Mouse (Mus musculus): Measurements from ENCODE around the gene Zbtb6. TPM values are rescaled to one million over a fixed set of nuclear protein-coding genes. Genes with fewer than 3 reads are reported as not detected.

The Zbtb6 gene
- polyA plus RNA-seq, 1 experiment from 2014 or later = 8.0 TPM

DNA sequence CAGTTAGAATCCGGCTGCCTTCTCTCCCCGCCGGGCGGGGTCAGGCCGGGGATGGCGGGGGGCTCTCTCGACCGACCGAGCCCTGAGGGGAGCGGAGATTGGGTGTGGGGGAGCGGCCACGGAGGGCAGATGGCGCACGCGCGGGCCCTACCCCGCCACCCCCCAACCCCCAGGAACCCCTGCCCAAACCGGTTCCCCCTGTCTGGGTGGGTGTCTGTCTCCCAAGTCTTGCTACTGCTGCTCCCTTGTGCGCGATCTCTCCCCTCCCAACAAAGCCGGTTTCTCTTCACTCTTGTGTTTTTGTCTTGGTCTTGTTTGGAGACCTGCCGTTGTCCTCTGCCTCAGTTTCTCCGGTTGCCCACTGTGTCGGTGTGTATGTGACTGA is 9.4 kb upstream of the Zbtb6 start:
- H3K4me3 ChIP-seq (ENCODE audit: low read length) = peak overlapping the region; percentile 99
- ATAC-seq (ENCODE audit: low read depth) = peak; percentile 90
- H3K4me2 ChIP-seq (ENCODE audit: low read depth, low read length) = peak overlapping the region; percentile 85
- H3K9me3 ChIP-seq (ENCODE audit: control insufficient read depth, low read length) = no peaks in the 10 kb centered on the region
- H3K27me3 ChIP-seq (ENCODE audit: control insufficient read depth, insufficient read depth, low read depth, low read length) = no peaks in the 10 kb centered on the region
- peak overlapping the region; percentile 88 for H3K27ac ChIP-seq (ENCODE audit: low read length)
- H3K9ac ChIP-seq (ENCODE audit: low read length) = peak overlapping the region; percentile 96
- H3K36me3 ChIP-seq (ENCODE audit: control insufficient read depth, insufficient read depth, low read length) = no peaks in the 10 kb centered on the region
- WGBS = 0% methylated on average over 18 of the region's 24 CpGs
- H3K4me1 ChIP-seq (replicated peaks; ENCODE audit: control insufficient read depth, insufficient read depth, low read length) = peaks cover 9% of the 10 kb centered on the region

GRCm38 (mm10) chr2:37451667-37452375 is 8.8 kb upstream of the Zbtb6 start:
- no peaks in the 10 kb centered on the region for H3K27me3 ChIP-seq (ENCODE audit: control insufficient read depth, insufficient read depth, low read depth, low read length)
- H3K27ac ChIP-seq (ENCODE audit: low read length) = peak overlapping the region; percentile 88
- peaks cover 9% of the 10 kb centered on the region for H3K4me1 ChIP-seq (replicated peaks; ENCODE audit: control insufficient read depth, insufficient read depth, low read length)
- H3K9me3 ChIP-seq (ENCODE audit: control insufficient read depth, low read length) = no peaks in the 10 kb centered on the region
- WGBS = 8% methylated on average over 33 of the region's 44 CpGs
- H3K4me3 ChIP-seq (ENCODE audit: low read length) = peak overlapping the region; percentile 99
- H3K9ac ChIP-seq (ENCODE audit: low read length) = peak overlapping the region; percentile 96
- peak; percentile 99 for ATAC-seq (ENCODE audit: low read depth)
- no peaks in the 10 kb centered on the region for H3K36me3 ChIP-seq (ENCODE audit: control insufficient read depth, insufficient read depth, low read length)
- H3K4me2 ChIP-seq (ENCODE audit: low read depth, low read length) = peak overlapping the region; percentile 85

DNA sequence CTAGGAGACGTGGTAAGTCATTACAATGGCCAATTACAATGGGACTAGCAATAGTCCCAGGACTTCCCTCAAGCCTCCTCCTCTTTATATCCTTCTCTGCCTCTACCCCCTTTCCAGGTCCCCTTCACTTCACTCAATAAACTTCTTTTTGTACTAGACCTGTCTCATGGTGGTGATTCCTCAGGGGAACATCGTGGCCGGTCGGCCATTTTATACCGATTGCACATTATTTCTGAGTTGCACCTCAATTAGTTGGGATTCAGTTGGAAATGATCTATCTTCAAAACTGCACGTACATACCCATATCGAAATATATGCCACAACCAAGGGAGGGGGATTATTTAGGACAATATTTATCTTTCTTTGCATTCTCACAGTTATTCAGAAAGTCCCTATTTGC is 11.4 kb downstream of the Zbtb6 start:
- Histone ChIP-seq H3K4me1 (replicated peaks; ENCODE audit: control insufficient read depth, insufficient read depth, low read length) (peaks cover 9% of the 10 kb centered on the region), H3K9me3 (ENCODE audit: control insufficient read depth, low read length) (no peaks in the 10 kb centered on the region), H3K27me3 (ENCODE audit: control insufficient read depth, insufficient read depth, low read depth, low read length) (no peaks in the 10 kb centered on the region), H3K27ac (ENCODE audit: low read length) (peak overlapping the region; percentile 90), H3K4me3 (ENCODE audit: low read length) (peak overlapping the region; percentile 85), H3K4me2 (ENCODE audit: low read depth, low read length) (peak overlapping the region; percentile 86), H3K9ac (ENCODE audit: low read length) (peak overlapping the region; percentile 85), H3K36me3 (ENCODE audit: control insufficient read depth, insufficient read depth, low read length) (peaks cover 9% of the 10 kb centered on the region)
- peak; percentile 23; the same call in 1 of the 2 replicates for ATAC-seq (ENCODE audit: low read depth)
- WGBS = 23% methylated on average over 7 of the region's 7 CpGs

- H3K27ac ChIP-seq (ENCODE audit: low read length) = peak overlapping the region; percentile 90
- peak overlapping the region; percentile 85 for H3K9ac ChIP-seq (ENCODE audit: low read length)
- WGBS = 0% methylated on average over 38 of the region's 38 CpGs
- H3K9me3 ChIP-seq (ENCODE audit: control insufficient read depth, low read length) = no peaks in the 10 kb centered on the region
- peak; percentile 96 for ATAC-seq (ENCODE audit: low read depth)
- peaks cover 7% of the 10 kb centered on the region for H3K36me3 ChIP-seq (ENCODE audit: control insufficient read depth, insufficient read depth, low read length)
- peak overlapping the region; percentile 85 for H3K4me3 ChIP-seq (ENCODE audit: low read length)
- no peaks in the 10 kb centered on the region for H3K27me3 ChIP-seq (ENCODE audit: control insufficient read depth, insufficient read depth, low read depth, low read length)
- peaks cover 9% of the 10 kb centered on the region for H3K4me1 ChIP-seq (replicated peaks; ENCODE audit: control insufficient read depth, insufficient read depth, low read length)
- peak overlapping the region; percentile 86 for H3K4me2 ChIP-seq (ENCODE audit: low read depth, low read length)
Measured at GRCm38 (mm10) chr2:37430593-37431464, 12.1 kb downstream of the Zbtb6 start.

DNA sequence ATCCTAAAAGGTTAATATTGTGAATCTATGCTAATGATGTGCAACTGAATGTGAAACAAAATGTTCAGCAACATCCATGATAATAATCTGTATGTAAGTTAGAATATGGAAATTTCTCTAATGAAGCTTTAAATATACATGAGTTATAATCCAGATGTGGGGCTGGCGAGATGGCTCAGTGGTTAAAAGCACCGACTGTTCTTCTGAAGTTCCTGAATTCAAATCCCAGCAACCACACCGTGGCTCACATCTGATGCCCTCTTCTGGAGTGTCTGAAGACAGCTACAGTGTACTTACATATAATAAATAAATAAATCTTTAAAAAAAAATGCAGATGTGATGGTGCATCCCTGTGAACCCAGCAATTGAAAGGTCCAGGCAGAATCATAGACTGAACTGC is 19.3 kb downstream of the Zbtb6 start:
- WGBS = 61% methylated on average over 3 of the region's 3 CpGs
- H3K4me1 ChIP-seq (replicated peaks; ENCODE audit: control insufficient read depth, insufficient read depth, low read length) = 0 out of 2 replicates have a peak, but pooled peaks cover 2% of the 10 kb centered on the region
- H3K9ac ChIP-seq (ENCODE audit: low read length) = no peak overlapping the region
- no peak overlapping the region for H3K27ac ChIP-seq (ENCODE audit: low read length)
- H3K9me3 ChIP-seq (ENCODE audit: control insufficient read depth, low read length) = no peaks in the 10 kb centered on the region
- no peak overlapping the region for H3K4me3 ChIP-seq (ENCODE audit: low read length)
- H3K4me2 ChIP-seq (ENCODE audit: low read depth, low read length) = no peak overlapping the region
- no peak for ATAC-seq (ENCODE audit: low read depth)
- peaks cover 3% of the 10 kb centered on the region; the same call in 1 of the 2 replicates for H3K36me3 ChIP-seq (ENCODE audit: control insufficient read depth, insufficient read depth, low read length)
- H3K27me3 ChIP-seq (ENCODE audit: control insufficient read depth, insufficient read depth, low read depth, low read length) = no peaks in the 10 kb centered on the region

GRCm38 (mm10) chr2:37422306-37423304 is 20.4 kb downstream of the Zbtb6 start, which contains the start of gene Rc3h2:
Gene Rc3h2, minus strand, starts transcription at chr2:37422903.
- Histone ChIP-seq H3K9me3 (ENCODE audit: control insufficient read depth, low read length) (no peaks in the 10 kb centered on the region), H3K9ac (ENCODE audit: low read length) (peak within 1 kb of the TSS; percentile 100), H3K36me3 (ENCODE audit: control insufficient read depth, insufficient read depth, low read length) (0 out of 2 replicates have a peak, but pooled peaks cover 3% of the 10 kb centered on the region), H3K4me3 (ENCODE audit: low read length) (peak within 1 kb of the TSS; percentile 97), H3K4me1 (replicated peaks; ENCODE audit: control insufficient read depth, insufficient read depth, low read length) (0 out of 2 replicates have a peak, but pooled peaks cover 2% of the 10 kb centered on the region), H3K4me2 (ENCODE audit: low read depth, low read length) (peak within 1 kb of the TSS; percentile 84), H3K27ac (ENCODE audit: low read length) (peak within 1 kb of the TSS; percentile 92), H3K27me3 (ENCODE audit: control insufficient read depth, insufficient read depth, low read depth, low read length) (no peaks in the 10 kb centered on the region)
- under 1% methylated on average over 50 of the region's 75 CpGs for WGBS
- ATAC-seq (ENCODE audit: low read depth) = peak; percentile 97

DNA sequence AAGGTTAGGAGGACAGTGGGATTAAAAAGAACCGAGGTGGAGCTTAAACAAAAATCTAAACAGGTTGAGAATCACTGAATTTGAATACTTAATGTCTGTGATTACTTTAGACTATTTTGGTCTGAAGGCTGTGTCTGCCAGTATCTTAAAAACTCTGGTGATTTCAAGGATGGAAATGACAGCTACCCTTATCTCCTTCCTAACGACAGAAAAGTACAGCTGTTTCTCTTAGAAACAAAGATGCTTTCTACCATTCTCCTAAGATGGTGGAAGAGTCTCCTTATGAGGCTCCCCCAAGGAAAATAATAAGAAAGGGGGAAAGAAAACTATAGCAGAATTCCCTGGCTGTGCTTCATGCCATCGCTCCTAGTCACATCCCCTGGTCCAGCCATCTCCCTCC is 21.1 kb downstream of the Zbtb6 start:
- no peak for ATAC-seq (ENCODE audit: low read depth)
- peak overlapping the region; percentile 92 for H3K27ac ChIP-seq (ENCODE audit: low read length)
- H3K9ac ChIP-seq (ENCODE audit: low read length) = peak overlapping the region; percentile 100
- peak overlapping the region; percentile 97 for H3K4me3 ChIP-seq (ENCODE audit: low read length)
- H3K4me1 ChIP-seq (replicated peaks; ENCODE audit: control insufficient read depth, insufficient read depth, low read length) = 0 out of 2 replicates have a peak, but pooled peaks cover 2% of the 10 kb centered on the region
- H3K9me3 ChIP-seq (ENCODE audit: control insufficient read depth, low read length) = no peaks in the 10 kb centered on the region
- 0 out of 2 replicates have a peak, but pooled peaks cover 3% of the 10 kb centered on the region for H3K36me3 ChIP-seq (ENCODE audit: control insufficient read depth, insufficient read depth, low read length)
- peak overlapping the region; percentile 84 for H3K4me2 ChIP-seq (ENCODE audit: low read depth, low read length)
- 2% methylated on average over 3 of the region's 3 CpGs for WGBS
- H3K27me3 ChIP-seq (ENCODE audit: control insufficient read depth, insufficient read depth, low read depth, low read length) = no peaks in the 10 kb centered on the region

DNA sequence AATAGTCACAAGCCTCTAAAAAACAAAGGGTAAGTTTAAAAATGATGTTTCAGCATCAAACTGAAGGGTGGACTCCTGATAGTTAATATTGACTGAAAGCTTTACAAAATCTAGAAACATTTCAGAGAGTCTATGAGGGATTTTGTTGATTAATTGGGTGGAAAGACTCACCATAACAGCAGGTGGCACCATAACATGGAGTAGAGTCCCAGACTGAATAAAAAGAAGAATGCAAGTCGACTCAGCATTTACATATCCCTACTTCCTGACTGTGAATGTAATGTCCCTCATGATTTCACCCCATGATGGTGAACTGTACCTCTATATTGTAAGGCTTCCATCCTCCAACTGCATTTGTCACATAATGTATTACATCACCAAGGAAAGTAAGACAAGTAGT is 47.4 kb downstream of the Zbtb6 start:
- H3K4me2 ChIP-seq (ENCODE audit: low read depth, low read length) = no peak overlapping the region
- H3K9me3 ChIP-seq (ENCODE audit: control insufficient read depth, low read length) = no peaks in the 10 kb centered on the region
- no peak overlapping the region for H3K27ac ChIP-seq (ENCODE audit: low read length)
- H3K27me3 ChIP-seq (ENCODE audit: control insufficient read depth, insufficient read depth, low read depth, low read length) = no peaks in the 10 kb centered on the region
- no peaks in the 10 kb centered on the region for H3K4me1 ChIP-seq (replicated peaks; ENCODE audit: control insufficient read depth, insufficient read depth, low read length)
- ATAC-seq (ENCODE audit: low read depth) = no peak
- no peak overlapping the region for H3K4me3 ChIP-seq (ENCODE audit: low read length)
- peaks cover 17% of the 10 kb centered on the region for H3K36me3 ChIP-seq (ENCODE audit: control insufficient read depth, insufficient read depth, low read length)
- WGBS = 52% methylated on average over 1 of the region's 1 CpGs
- no peak overlapping the region for H3K9ac ChIP-seq (ENCODE audit: low read length)
